Mouse (Mus musculus): ENCODE data around the gene Pcyox1.

GRCm38 (mm10) chr6:86393187-86393586 lies 3.8 kb downstream of the Pcyox1 start:
- TF ChIP-seq POLR2A (IDR thresholded peaks at IDR 0.05; ENCODE audit: control insufficient read depth, low read depth, low read length), result no peak
- no peak for TF ChIP-seq CTCF (IDR thresholded peaks at IDR 0.05; ENCODE audit: control insufficient read depth, insufficient read depth, insufficient replicate concordance, low read depth, low read length)
